Mouse (Mus musculus) thymus, postnatal 0 days (tissue): ENCODE measurements at regions not wholly inside any gene's neighbourhood (a gene's known extent, or its start where the extent isn't known, plus 50 kb on each side); places are given as distances from the start of the nearest gene placed in this dataset.

ENCODE experiments used
- DNase-seq: peaks from one replicate; pipeline ENCODE4 v3.0.0-alpha.2; 2015; ENCODE audit warnings: low spot score

DNA sequence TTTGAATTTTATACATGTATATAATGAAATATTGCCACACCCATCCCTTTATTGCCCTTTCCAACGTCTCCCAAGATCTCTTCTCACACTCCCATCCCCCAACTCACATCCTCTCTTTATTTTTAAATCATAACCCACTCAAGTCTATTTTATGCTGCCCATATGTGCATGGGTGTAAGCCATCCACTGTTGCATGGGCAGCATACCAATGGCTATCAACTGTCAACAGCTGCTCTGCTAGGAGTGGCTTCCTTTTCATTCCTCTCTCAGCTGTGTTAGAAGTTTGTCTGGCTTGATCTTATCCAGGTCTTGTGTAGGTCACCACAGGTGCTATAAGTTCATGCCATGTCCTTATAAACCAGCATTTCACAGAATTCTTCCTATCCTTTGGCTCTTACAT, 409.2 kb upstream of the Klf4 start:
- no peak for DNase-seq

DNA sequence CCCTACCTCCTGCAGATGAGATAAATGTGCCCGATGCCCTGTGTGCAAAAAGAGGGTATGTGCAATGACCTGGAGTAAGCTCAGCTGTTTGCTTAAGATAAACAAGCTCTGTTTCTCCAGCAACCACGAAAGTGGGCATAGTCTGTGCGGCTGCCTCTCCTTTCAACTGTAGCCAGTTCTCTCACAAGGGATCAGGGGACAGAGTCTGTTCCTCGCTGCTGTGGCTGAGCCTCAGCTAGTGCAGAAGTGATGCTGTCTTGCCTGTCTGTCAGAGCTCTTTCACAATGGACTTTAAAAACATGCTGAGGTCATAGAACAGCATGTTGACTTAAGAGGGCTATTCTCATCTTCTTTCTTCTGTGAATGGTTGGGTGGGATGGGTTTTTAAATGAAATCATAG, 406.1 kb upstream of the Klf4 start:
- DNase-seq, result no peak

DNA sequence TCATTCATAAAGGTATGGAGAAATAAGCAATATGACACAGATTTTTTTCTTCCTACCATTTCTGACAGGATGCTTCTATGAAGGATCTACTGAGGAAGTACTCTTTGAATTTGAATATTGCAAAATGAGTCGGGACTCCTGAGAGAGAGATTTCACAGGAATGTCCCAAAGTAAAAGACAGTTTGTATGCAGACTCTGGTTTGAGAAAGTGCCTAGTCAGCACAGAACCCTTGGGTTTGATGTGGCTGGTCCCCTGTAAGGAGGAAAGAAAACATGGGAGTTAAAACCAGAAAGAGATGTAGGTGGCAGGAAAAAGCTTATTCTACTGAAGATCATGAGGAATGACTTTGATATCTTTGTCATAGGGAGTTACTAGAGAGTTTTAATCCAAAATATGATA, 405.6 kb upstream of the Klf4 start:
- no peak for DNase-seq

DNA sequence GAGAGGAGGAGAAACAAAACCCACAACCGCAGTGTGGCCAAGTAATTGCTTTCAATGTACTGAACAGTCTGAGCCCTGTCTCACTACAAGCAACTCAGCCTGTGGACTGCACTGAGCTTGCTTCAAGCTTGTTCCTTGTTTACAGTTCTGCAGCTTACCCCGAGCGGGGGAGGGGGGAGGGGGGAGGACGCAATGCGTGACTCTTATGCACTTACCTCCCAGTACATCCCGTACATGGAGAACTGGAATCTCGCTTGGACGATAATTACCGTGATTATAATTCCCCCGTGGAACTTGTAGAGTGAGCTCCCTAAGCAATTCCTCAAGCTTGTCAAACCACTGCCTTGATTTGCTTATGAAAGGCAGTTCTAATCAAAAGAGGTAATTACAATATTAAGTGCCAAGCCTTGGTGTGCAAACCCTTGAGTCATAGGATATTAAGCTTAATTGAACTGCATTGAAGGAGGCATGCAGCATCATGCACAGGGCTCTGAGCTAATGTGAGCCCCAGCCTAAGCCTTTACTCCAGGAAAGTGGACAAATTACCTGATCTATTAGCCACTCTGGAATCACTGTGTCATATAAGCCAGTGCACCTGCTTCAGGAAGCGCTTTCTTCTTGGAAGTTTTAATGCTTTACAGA, 397.0 kb upstream of the Klf4 start:
- DNase-seq, result no peak

DNA sequence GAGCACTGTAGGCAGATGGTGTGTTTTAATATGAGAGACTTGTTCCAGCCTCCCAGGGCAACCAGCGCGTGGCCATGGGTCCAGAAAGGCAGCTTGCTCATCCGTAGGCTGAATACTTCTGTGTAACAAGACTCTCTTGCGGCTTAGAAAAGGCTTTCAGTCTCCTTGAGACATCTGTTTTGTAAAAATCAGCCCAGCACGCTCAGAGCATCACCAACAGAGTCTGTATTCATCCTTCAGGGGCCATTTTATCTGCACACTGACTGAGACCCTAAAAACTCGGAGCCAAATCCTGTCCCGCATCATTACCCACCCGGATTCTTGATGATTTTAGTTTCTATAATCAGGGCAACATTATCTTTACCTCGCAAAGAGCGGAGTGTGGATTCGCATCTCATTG, 396.4 kb upstream of the Klf4 start:
- DNase-seq, result no peak

DNA sequence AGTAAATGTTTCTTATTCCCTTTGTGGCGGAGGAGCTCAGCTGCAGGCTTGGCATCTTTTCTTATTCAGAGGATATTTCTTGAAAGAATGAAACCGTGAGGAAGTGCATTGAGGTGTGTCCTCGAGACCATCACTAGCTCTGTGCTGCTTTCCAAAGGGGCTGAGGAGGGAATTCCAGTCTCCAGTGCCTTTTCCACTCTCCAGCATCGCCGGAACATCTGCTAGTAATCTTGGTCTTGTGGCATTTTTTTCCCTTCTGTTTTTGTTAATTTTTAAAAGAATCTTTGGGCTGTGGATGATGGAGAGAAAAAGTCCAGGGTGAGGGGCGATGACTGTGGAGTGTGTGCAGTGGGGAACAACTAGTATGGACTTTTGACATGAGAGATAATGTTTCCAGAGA, 395.9 kb upstream of the Klf4 start:
- DNase-seq, result no peak

DNA sequence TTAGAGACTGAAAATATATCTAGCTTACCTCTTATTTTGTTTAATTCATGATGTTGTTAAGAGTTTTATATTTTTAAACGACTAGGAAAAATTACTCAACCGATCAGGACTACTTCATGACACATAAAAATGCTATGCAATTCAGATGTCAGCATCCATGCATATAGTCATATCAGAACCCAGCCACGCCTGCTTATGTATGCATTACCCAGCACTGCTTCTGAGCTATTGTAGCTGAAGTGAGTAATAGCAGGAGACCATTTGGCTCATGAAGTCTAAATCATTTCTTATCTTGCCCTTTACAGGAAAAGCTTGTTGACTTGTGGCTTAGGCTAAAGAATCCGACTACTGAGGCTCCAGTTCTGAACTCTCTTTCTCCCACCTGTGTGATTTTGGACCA, 395.1 kb upstream of the Klf4 start:
- DNase-seq, result no peak

DNA sequence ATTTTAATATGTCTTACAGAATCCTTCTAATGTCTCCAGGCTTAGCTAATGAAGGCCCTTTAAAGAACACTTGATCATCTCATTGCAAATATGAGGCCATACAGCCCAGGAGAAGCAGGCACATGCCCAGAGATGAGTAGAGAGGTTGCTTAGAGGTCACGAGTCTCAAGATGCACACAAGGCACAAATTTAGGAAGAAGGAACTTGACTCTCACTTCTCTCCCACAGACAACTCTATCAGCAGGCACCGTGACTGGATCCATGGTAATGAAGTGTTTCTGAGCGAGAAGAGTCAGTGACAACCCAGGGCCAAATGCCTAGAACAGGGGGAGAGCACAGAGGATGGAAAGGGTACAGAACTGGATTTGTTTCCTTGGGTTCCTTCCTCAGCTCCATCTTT, 392.7 kb upstream of the Klf4 start:
- no peak for DNase-seq

DNA sequence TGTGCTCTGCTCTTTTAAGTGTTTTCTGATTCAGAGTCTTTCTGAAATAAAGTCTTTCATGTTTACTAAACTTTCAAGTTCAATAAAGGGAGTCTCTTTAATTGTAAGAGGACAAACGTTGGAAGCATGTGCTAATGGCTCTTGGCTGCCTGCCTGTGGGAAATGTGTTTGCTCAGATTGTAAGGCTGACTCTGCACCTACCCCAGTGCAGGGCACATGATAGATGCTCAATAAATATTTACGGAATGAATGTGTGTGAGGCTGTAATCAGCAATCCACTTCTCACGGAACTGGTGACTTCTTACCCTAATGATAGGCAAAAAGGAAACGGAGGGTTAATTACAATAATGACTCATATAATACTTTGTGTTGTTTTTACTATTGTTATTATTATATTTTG, 389.0 kb upstream of the Klf4 start:
- DNase-seq, result no peak

DNA sequence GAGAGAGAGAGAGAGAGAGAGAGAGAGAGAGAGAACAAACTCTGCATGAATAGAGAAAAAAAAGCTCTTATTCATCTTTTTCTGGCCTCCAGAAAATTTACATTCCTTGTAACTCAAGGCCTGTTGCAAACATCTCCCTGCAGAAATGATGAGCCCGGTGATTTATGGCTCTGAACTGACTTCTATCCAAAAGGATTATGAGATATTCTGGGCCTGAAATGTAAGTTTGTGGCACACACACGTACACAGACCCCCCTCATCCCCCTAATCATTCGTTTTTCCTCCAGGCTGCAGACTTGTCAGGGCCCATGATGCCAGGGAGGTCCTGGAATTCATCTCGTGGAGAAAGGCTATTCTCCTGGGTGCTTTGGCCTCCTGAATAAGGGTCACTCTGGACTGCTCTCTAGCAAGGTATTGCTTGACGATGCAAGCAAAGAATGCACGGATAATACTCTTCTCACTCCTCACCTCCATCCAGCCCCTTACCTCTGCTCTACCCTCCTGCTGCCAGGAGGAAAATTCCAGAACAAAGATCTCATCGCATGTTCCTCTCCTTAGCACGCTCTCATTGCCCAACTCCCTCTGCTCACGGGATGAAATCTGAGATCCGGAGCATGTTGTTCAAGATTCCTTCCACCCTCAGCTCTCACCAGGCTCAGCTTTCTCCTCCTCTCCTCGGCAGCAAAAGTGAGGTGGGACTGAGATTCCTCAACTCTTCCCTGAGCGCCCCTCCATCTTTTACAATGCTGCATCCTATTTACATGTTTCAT, 362.0 kb upstream of the Klf4 start:
- no peak for DNase-seq

DNA sequence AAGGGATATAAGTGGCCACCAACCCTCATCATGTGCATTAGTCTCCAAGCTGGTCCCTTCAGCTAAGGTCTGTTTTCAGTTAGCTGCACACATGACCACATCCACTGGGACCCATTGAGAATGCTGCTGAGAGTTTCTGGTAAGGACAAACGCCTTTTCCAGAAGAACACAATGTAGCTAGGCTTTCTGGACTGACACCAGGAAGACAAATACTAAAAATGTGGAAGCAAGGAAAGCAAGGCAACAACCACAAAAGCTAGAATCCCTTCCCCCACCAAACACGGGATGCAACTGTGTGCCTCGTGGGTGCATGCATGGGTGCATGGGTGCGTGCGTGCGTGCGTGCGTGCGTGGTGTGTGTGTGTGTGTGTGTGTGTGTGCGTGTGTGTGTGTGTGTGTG, 359.4 kb upstream of the Klf4 start:
- DNase-seq, result no peak

DNA sequence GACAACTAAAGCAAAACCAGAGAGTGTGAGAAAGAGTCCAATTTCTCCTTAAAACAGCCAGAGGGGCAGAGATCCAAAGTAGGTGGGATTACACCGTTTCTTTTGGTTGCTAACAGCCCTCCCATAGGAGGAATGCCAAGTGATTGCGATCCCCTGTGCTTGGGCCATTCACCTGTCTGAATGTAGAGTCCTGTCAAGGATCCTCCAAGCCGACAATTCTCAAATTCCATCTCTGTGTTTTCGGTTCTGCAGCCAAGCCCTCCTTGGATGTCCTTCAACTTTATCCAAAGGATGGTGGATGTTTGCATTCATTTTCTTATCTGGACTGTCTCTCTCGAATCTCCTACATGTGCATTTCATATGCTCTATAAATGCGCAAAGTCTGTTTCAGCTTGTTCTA, 355.3 kb upstream of the Klf4 start:
- DNase-seq, result no peak

DNA sequence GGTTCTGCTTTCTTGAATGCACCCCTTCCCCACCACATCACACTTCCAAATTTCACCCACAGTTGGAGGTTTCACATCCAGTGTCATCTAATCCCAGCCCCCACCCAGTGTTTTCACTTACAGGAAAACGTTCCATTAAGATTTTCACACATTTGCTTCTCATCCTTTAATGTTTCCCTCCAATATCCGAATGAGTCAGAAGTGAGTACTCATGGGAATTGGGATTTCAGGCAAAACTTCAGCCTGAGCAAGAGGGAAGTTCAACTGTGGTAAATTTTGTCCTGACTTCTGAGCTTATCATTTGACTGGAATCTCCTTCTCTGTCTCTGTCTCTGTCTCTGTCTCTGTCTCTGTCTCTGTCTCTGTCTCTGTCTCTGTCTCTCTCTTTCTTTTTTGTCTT, 350.3 kb upstream of the Klf4 start:
- DNase-seq, result no peak

DNA sequence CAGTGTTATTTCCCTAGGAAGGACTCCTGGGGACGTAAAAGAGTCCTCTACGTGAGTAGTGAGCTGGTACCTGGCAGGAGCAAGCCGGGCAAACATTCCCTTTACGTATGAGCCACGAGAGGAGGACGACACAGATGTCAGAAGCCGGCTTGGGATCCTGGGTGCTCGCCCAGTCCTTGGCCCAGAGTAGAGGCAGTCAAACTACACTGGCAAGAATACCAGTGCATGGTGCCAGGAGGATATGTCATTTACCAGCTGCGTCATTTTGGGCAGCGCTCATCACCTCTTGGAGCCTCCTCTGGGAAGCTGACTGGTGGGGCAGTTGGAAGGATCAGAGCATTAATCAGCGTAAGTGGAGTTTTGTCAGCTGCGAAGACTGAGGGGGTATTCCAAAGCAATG, 343.0 kb upstream of the Klf4 start:
- DNase-seq, result no peak

DNA sequence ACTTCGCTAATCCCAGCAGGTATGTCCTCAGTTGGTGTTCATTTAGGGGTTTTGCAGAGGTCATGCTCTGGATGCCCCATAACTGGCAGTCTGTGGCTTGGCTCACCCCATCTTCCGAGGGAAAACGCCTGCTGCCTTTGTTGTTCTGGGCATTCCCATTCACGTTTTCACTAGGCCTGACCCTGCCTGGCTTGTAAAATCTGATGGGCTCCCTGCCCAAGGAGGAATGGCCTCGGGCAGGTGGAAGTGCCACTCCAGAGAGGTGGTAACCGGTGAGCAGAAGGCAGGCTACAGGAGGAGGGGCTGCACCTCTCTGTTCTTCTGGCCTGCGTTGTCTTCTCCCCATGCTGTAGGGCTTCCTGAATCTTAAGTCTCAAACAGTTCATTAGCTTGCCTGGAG, 342.6 kb upstream of the Klf4 start:
- DNase-seq, result no peak

DNA sequence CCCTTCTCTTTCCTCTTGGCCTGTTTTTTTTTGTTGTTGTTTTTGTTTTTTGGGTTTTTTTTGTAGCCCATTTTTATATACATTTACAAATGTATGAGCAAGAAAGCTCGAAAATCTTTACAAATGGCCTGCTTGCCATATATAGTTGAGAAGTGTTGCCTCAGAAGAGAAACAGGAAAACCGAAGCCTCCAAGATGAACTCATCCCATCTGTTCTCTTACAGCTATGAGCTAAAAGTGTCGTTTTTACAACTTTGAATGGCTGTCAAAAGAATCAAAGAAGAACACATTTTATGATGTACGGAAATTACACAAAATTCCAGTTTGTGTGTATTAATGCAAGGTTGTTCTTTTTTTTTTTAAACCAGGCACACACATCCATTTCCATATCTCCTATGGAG, 342.0 kb upstream of the Klf4 start:
- DNase-seq, result no peak

DNA sequence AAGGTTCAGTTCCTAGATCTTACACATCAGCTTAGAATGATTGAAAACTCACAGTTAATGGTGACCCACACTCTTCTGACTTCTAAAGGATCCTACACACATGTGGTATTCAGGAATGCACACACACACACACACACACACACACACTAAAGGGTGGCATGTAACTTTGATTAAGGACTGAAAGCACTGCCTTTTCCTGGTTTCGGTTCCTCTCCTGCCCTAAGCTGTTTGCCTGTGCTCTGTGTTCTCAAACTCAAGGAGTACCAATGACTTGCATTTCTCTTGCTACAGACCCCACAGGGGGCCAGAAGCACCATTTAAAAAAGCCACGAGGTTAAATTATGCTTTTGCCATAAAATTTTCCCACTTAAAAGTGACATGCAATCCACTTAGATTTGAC, 327.8 kb upstream of the Klf4 start:
- DNase-seq, result no peak

DNA sequence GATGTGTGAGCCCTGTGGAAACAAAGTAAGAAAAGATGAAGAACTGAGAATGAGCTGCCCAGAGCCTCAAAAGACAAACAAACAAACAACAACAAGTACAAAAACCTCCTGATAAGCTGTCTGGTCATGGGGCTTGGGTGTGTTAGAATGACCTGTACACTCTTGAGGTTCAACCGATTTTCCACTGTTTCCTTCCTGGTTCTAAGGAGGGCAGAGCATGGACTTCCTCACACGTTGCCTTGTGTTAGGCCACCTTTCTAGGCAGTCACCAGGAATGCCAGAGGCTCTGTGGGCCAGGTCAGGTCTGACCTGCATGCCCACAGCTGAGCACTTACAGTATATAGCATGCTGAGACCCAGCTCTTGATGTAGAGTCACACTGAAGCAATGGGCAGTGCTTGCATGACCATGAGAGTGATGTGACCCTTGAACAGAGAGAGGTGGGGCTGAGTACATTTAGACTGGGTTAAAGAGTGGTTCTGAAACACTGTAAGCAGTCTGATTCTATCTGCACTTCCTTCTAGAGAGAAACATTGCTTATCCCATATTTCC, 327.0 kb upstream of the Klf4 start:
- DNase-seq, result no peak

DNA sequence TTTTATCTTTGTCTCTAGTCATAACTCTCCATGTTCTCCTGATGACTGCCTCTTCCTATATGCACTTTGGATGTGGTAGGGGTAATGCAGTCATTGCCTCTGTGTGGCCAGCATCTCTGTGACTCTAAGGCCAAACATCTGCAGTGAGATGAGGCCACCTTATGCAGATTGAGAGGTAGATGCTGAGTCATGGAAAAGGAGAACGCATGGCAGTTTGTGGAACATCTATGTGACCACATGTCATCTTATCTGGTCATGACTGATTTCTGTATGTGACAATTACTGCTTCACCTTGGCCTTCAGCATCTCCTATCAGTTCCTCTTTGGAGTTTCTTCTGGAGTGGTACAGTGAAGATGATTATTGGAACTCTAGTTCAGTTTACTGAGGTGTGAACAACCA, 319.2 kb upstream of the Klf4 start:
- DNase-seq, result no peak

DNA sequence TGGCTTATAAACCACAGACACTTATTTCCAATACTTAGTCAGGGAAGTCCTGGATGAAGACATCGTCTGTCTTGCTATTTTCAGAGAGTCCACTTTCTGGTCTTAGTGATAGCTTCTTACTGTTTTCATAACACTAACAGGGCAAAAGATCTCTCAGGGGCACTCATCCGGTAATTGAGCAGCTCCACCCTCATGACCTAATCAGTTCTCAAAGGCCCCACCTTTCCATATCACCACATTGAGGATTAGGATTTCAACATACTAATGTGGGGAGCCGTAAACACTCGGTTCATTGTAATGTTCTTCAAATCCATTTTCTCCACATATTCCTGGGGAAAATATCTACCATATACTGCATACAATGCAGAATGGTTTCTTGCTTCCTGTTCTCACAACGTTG, 318.8 kb upstream of the Klf4 start:
- DNase-seq, result no peak

DNA sequence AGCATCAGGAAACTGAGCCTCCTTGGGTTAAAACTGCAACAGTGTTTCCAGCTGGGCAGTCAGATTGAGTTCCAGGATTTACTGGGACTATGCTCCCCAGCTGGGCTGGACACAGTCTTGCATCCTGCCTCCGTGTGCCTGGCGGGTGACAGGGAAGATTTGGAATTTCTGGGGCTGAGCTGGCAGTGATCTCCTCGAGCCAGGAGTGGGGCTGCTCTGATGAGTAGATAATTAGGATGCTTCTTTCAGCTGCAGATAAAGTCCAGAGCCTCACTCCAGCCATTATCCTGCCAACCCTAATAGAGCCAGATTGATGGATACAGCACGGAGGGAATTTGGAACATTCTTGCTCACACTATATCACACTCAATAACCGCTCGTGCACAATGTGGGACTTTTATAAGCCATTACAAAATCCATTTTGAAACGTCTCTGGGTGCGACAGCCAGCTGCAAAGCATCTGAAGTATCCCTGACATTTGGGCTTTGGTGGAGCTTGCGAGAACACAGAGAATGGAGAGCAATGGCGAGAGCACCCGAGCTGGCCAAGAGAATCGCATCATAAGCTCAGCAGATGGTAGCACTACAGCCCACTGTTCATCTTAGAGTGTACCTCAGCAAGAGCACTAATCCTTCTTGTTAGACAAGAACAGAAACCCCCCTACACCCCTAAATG, 311.6 kb upstream of the Klf4 start:
- no peak for DNase-seq

DNA sequence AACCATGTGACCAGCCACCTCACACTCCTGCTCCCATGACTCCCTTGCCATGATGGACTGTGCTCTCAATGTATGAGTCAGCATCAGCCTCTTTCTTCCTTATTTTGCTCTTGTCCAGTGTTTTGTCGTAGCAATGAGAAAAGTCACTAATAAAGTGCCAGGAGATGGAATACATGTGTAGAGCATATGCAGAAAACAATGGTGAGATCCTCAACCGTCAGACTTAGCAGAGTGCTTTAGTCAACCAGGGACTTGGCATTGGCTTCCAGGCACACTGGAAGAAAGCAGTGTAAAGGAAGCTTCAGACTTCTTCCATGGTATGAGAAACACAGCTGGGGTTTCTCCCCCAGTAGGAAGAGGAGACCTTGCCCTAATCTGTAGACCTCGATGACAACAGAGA, 306.3 kb upstream of the Klf4 start:
- no peak for DNase-seq
